Mouse (Mus musculus): ENCODE results near the gene Sumo1.

DNA sequence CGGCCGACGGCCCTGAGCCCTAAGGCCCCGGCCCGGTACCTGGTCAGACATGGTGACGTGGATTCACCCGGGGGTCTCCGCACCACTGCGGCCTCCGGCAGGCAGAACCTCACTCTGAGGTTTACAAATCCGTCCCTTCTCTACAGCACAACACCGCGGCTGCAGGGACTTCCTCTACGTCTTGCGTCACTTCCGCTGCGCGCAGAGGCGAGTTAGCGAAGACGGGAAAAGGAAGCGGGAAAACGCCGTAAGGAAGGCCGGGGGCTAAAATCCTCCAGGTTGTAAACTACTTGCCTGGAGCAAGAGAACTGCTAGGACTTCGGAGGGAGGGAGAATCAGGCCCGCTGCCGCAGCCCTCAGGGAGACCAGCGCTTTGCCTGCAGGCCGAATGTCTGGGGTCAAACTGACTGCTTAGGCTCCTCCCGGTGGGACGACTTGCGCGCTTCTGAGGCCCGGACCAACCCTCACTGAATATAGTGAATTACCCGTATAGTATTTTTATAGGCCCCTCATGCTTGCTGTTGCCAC lies at the start of gene Sumo1:
- TF ChIP-seq POLR2A (IDR thresholded peaks at IDR 0.05; ENCODE audit: control insufficient read depth in 1 of 2, insufficient read depth in 1 of 2, low read depth in 1 of 2, low read length in 2 of 2, poor library complexity in 1 of 2) (peak; percentile 67 to 94), EP300 (IDR thresholded peaks at IDR 0.05; ENCODE audit: low read depth in 1 of 2, low read length in 2 of 2) (no peak)
